Mouse (Mus musculus) WW6 (cell line): Measurements from ENCODE around the gene Dusp10.

Experiments
- DNase-seq: peaks from one replicate; pipeline ENCODE4 v3.0.0-alpha.2; 2013; ENCODE audit warnings: low read depth, low spot score

The Dusp10 gene

DNA sequence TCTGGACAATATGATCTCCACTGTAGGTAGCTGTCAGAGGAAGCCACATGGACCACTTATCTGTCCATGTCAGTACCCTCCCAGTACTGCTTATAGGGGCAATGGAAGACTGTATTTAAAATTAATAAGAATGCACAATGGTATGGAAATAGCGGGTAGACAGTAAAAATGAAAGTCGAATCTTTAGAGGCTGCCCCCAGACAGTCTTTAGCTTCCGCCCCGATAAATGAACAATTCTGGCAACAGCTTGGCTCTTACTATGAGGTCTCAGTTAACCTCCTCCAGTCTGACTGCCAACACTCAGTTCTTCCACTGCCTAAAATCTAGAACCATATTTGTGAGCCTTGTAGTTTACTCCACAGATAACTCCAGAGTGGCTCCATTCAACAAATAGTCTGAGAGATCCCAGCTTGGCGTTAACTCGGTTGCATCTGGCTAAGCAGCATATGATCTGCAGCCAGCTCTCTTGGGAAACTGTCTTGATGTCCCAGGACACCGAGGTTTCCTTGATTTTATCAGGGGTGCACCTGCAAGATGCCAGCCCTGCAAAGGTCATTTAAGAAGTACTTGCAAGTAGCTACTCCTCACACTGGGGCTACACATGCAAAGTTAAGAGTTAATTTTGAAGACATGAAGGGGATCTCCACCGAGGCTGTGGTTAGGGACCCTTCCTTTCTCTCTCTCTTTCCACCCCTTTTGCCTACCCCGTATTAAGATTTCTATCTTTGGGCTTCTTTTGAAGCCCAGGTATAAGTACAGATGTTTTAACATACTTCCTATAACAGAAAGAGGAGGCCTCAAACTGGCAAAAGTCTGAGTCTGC lies 88.0 kb downstream of the Dusp10 start:
- no peak for DNase-seq

DNA sequence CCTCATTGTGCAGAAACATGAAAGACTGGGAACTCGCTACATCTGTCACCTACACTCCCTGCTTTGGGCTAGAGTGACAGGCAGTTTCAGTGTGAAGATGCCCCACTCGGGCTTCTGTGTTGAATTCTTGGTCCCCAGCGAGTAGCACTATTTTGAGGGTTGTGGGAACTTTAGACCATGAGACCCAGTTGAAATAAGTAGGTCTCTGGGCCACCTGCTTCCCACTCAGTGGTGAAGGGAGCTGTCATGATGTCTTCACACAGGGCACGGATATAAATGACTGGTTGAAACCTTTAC lies 88.6 kb downstream of the Dusp10 start:
- no peak for DNase-seq

DNA sequence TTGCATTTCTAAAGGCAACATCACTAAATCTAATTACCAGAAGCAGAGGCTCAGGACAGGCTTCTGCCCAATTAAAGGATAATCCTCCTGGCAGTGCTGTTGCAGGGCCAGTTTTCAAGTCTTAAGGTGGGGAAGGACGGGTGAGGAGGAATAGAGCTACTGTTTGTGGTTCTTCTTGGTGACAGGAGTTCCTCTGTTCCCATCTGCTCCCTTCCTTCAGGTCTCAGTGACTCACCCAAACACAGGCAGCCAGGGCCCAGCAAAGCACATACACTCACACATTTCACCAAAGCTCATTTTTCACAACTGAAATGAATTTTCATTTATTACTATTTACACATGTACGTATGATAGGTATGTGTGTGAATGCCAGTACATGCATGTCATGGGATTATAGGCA lies 93.7 kb downstream of the Dusp10 start:
- DNase-seq, result no peak

DNA sequence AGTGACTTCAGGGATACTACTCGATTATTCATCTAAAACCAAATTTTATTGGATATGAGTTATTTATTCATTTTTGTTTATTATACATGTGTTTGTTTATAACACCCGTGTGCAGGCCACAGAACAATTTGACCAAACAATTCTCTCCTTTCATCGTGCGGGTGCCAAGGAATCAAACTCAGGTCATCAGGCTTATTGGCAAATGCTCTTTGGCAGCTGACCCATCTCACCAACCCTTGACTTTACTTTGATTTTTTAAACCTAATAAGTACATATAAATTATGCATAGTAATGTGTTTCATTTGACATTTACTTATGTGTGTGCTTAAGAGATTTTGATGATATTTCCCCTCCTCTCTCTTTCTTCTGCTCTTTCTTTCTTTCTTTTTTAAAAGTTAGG lies 94.3 kb downstream of the Dusp10 start:
- DNase-seq, result no peak

DNA sequence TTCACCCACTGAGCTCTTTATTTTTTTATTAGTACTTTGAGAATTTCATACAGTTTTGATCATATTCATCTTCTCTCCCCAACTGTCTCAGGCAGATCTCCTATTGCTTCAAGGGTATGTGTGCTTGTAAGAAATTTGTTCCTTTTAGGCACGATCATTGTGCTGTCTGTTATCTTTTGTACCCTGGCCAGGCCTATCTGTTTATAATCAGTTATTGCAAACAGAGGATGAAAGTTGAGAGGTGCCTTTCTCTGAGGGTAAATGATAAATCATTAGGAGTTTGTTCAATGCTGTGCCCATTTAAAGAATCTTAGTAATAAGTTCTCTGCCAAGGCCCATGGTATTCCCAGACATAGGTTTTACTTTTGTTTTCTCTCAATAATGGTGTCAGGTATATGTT lies 95.2 kb downstream of the Dusp10 start:
- no peak for DNase-seq

DNA sequence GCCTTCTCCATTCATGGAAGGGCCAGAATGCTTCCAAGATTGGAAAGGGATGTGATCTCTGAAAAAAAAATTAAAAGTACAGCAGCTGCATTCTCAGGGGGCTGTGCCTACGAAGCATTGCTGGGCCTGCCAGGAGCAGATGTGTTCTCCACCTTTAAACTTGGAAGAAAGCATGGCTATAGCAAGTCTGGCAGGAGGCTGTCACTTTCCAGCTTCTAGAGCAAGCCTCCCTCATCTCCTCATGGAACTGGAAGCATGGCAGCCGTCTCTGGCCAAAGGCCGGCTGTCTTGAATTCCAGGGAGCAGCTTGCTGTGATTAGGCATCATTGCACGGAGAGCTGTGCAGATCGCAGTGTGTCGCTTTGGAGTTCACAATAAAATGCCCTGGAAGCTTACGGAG lies 104.5 kb downstream of the Dusp10 start:
- DNase-seq, result no peak

DNA sequence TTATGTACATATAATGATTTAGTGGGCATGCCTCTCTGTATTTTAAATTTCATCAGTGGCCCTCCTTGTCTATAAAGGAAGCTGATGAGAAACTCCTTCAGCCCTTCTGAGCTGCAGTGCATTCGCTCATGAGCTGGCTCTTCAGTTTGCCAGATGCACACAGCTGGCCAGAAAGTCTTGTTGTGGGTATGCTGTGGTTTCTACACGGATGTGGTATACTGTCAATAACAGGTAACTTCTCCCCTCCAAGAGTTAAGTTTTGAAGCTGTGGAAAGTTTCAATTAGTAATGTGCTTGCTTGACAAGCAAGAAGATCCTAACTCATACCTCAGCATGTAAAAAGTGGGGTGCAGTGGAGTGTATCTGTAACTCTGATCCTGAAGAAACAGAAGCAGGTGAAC lies 104.9 kb downstream of the Dusp10 start:
- no peak for DNase-seq

DNA sequence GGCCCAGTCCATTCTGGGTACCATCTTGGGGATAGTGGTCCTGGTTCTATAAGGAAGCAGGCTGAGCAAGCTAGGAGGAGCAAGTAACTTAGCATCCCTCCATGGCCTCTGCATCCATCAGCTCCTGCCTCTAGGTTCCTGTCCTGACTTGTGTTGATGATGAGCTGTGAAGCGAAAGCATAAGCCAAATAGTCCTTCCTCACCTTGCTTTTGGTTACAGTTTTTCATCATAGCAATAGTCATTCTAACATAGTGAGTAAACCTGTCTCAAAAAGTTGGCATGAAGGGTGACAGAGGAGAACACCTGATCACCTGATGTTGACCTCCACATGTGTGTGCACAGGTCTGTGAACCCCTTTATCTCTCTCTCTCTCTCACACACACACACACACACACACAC lies 105.5 kb downstream of the Dusp10 start:
- no peak for DNase-seq
